Mouse (Mus musculus) ZHBTc4 (cell line): Measurements from ENCODE around the gene Dzip1l.
A peak's percentile ranks its signal among the peaks of the same experiment; 100 is the strongest.

Experiments used
- DNase-seq: peaks from one replicate; pipeline ENCODE4 v3.0.0-alpha.2; 2011; ENCODE audit warnings: low read depth, low spot score

Dzip1l gene

GRCm38 (mm10) chr9:99717134-99717533, 87.8 kb downstream of the Dzip1l start, which contains the start of gene Cldn18:
Gene Cldn18 (minus strand): TSS chr9:99717267.
- peak; percentile 17 for DNase-seq
